Mouse (Mus musculus) midbrain, embryonic 12.5 days (tissue): ENCODE data around the gene Vmn1r213. TPM values are rescaled to one million over a fixed set of nuclear protein-coding genes. Genes with fewer than 3 reads are reported as not detected.

Experiments used
- ATAC-seq: fragments of 200-750 bp; cut with Nextera tagmentation; 2 replicates; pipeline ENCODE4 v1.8.0; 2017; ENCODE audit warnings: low read depth, moderate TSS enrichment, moderate library complexity; ENCODE audit not compliant: low FRiP score
- H3K27ac ChIP-seq: fragments of 300-500 bp; sonication (generic); replicated peaks from 2 replicates; pipeline ENCODE4 v1.5.1; 2016; ENCODE audit warnings: mild to moderate bottlenecking
- H3K27me3 ChIP-seq: fragments of 300-500 bp; sonication (generic); 2 replicates; pipeline ENCODE4 v1.6.1; 2016; ENCODE audit warnings: mild to moderate bottlenecking
- H3K36me3 ChIP-seq: fragments of 300-500 bp; sonication (generic); 2 replicates; pipeline ENCODE4 v1.6.1; 2016
- H3K4me1 ChIP-seq: fragments of 300-500 bp; sonication (generic); 2 replicates; pipeline ENCODE4 v1.6.1; 2016
- H3K4me2 ChIP-seq: fragments of 300-500 bp; sonication (generic); replicated peaks from 2 replicates; pipeline ENCODE4 v1.6.1; 2016; ENCODE audit warnings: mild to moderate bottlenecking, moderate library complexity
- H3K4me3 ChIP-seq: fragments of 300-500 bp; sonication (generic); 2 replicates; pipeline ENCODE4 v1.5.1; 2016; ENCODE audit warnings: mild to moderate bottlenecking
- H3K9ac ChIP-seq: fragments of 300-500 bp; sonication (generic); replicated peaks from 2 replicates; pipeline ENCODE4 v1.6.1; 2016; ENCODE audit warnings: mild to moderate bottlenecking, moderate library complexity
- H3K9me3 ChIP-seq: fragments of 300-500 bp; sonication (generic); 2 replicates; pipeline ENCODE4 v1.6.1; 2016; ENCODE audit warnings: mild to moderate bottlenecking
- WGBS: fragments of 180-500 bp; shearing (Covaris S2); methylation state at CpG from one replicate; pipeline ENCODE4 v1.1.7; 2016; 5-methylcytosine and 5-hydroxymethylcytosine counted together
- polyA plus RNA-seq: library from polyadenylated mRNA; unstranded; fragments of >200 nt; fragmentation: Nextera tagmentation; extraction: Ambion mirVana; gene quantifications from 2 replicates; pipeline ENCODE4 v1.2.1, GENCODE M21; 2016

Gene Vmn1r213
- not detected in 2 replicates for polyA plus RNA-seq

- WGBS = 78% methylated on average over 1 of the region's 1 CpGs
- no peak for ATAC-seq
Measured at GRCm38 (mm10) chr13:23007356-23007755, at the start of gene Vmn1r213. TSS of gene Vmn1r213 (plus strand) at chr13:23007656.

GRCm38 (mm10) chr13:22990214-22990891 lies 17.1 kb upstream of the Vmn1r213 start:
- no peak for ATAC-seq
- no peak overlapping the region for H3K4me2 ChIP-seq
- no peaks in the 10 kb centered on the region for H3K36me3 ChIP-seq
- H3K9ac ChIP-seq = no peak overlapping the region
- H3K4me3 ChIP-seq = no peak overlapping the region
- 89% methylated on average over 11 of the region's 11 CpGs for WGBS
- H3K27ac ChIP-seq = no peak overlapping the region
- no peaks in the 10 kb centered on the region for H3K9me3 ChIP-seq
- H3K27me3 ChIP-seq = no peaks in the 10 kb centered on the region
- no peaks in the 10 kb centered on the region for H3K4me1 ChIP-seq

More at GRCm38 (mm10) chr13:23007356-23007755, at the start of gene Vmn1r213:
- Histone ChIP-seq H3K9me3 (no peaks in the 10 kb centered on the region), H3K4me2 (no peak within 1 kb of the TSS), H3K9ac (no peak within 1 kb of the TSS), H3K4me1 (no peaks in the 10 kb centered on the region), H3K4me3 (no peak within 1 kb of the TSS), H3K27ac (no peak within 1 kb of the TSS), H3K36me3 (no peaks in the 10 kb centered on the region), H3K27me3 (no peaks in the 10 kb centered on the region)

GRCm38 (mm10) chr13:22992178-22992700 lies 15.2 kb upstream of the Vmn1r213 start:
- H3K36me3 ChIP-seq = no peaks in the 10 kb centered on the region
- H3K27me3 ChIP-seq = no peaks in the 10 kb centered on the region
- H3K4me1 ChIP-seq = no peaks in the 10 kb centered on the region
- no peak overlapping the region for H3K4me2 ChIP-seq
- no peak overlapping the region for H3K4me3 ChIP-seq
- no peak overlapping the region for H3K27ac ChIP-seq
- H3K9me3 ChIP-seq = peaks cover 4% of the 10 kb centered on the region; the same call in 1 of the 2 replicates
- WGBS = 41% methylated on average over 1 of the region's 1 CpGs
- H3K9ac ChIP-seq = no peak overlapping the region
- ATAC-seq = no peak

GRCm38 (mm10) chr13:22992721-22993120 lies 14.7 kb upstream of the Vmn1r213 start:
- Histone ChIP-seq H3K9ac (no peak overlapping the region), H3K9me3 (peaks cover 4% of the 10 kb centered on the region; the same call in 1 of the 2 replicates), H3K27me3 (no peaks in the 10 kb centered on the region), H3K4me2 (no peak overlapping the region), H3K27ac (no peak overlapping the region), H3K36me3 (no peaks in the 10 kb centered on the region), H3K4me3 (no peak overlapping the region), H3K4me1 (no peaks in the 10 kb centered on the region)
- no peak for ATAC-seq
- 57% methylated on average over 2 of the region's 2 CpGs for WGBS

- no peaks in the 10 kb centered on the region for H3K36me3 ChIP-seq
- H3K4me2 ChIP-seq = no peak overlapping the region
- no peaks in the 10 kb centered on the region for H3K9me3 ChIP-seq
- no peak for ATAC-seq
- no peak overlapping the region for H3K4me3 ChIP-seq
- no peaks in the 10 kb centered on the region for H3K4me1 ChIP-seq
- H3K27ac ChIP-seq = no peak overlapping the region
- H3K27me3 ChIP-seq = no peaks in the 10 kb centered on the region
- no peak overlapping the region for H3K9ac ChIP-seq
Measured at GRCm38 (mm10) chr13:23018158-23018557, 10.7 kb downstream of the Vmn1r213 start.

GRCm38 (mm10) chr13:23024812-23025211 lies 17.4 kb downstream of the Vmn1r213 start:
- no peak for ATAC-seq

GRCm38 (mm10) chr13:23030118-23030517 lies 22.7 kb downstream of the Vmn1r213 start, which contains the start of gene Vmn1r214:
TSS of gene Vmn1r214 (plus strand) at chr13:23030418.
- no peaks in the 10 kb centered on the region for H3K9me3 ChIP-seq
- H3K9ac ChIP-seq = no peak within 1 kb of the TSS
- no peaks in the 10 kb centered on the region for H3K4me1 ChIP-seq
- no peak for ATAC-seq
- no peaks in the 10 kb centered on the region for H3K36me3 ChIP-seq
- 89% methylated on average over 3 of the region's 3 CpGs for whole genome bisulfite sequencing
- H3K4me2 ChIP-seq = no peak within 1 kb of the TSS
- H3K4me3 ChIP-seq = no peak within 1 kb of the TSS
- H3K27ac ChIP-seq = no peak within 1 kb of the TSS
- H3K27me3 ChIP-seq = no peaks in the 10 kb centered on the region

More at GRCm38 (mm10) chr13:23024812-23025211, 17.4 kb downstream of the Vmn1r213 start:
- Histone ChIP-seq H3K27me3 (no peaks in the 10 kb centered on the region), H3K36me3 (no peaks in the 10 kb centered on the region), H3K4me2 (no peak overlapping the region), H3K27ac (no peak overlapping the region), H3K9ac (no peak overlapping the region), H3K9me3 (no peaks in the 10 kb centered on the region), H3K4me3 (no peak overlapping the region), H3K4me1 (no peaks in the 10 kb centered on the region)

- 48% methylated on average over 1 of the region's 1 CpGs for WGBS
Measured at GRCm38 (mm10) chr13:23057778-23058177, 50.3 kb downstream of the Vmn1r213 start.

More at GRCm38 (mm10) chr13:23057778-23058177, 50.3 kb downstream of the Vmn1r213 start:
- Histone ChIP-seq H3K9ac (no peak overlapping the region), H3K4me1 (no peaks in the 10 kb centered on the region), H3K36me3 (no peaks in the 10 kb centered on the region), H3K27me3 (no peaks in the 10 kb centered on the region), H3K4me3 (no peak overlapping the region), H3K9me3 (no peaks in the 10 kb centered on the region), H3K4me2 (no peak overlapping the region), H3K27ac (no peak overlapping the region)
- ATAC-seq = no peak

Other genes with a start within 250 kb of the Vmn1r213 start
- not detected in 2 replicates for gene Vmn1r208, start 230.3 kb upstream of the Vmn1r213 start, polyA plus RNA-seq
- gene Vmn1r209, start 198.0 kb upstream of the Vmn1r213 start, polyA plus RNA-seq = not detected in 2 replicates
- not detected in 2 replicates for gene Vmn1r210, start 176.3 kb upstream of the Vmn1r213 start, polyA plus RNA-seq
- not detected in 2 replicates for gene Vmn1r211, start 150.1 kb upstream of the Vmn1r213 start, polyA plus RNA-seq
- not detected in 2 replicates for gene Vmn1r212, start 123.5 kb upstream of the Vmn1r213 start, polyA plus RNA-seq
- not detected in 2 replicates for gene Vmn1r214, start 22.8 kb downstream of the Vmn1r213 start, polyA plus RNA-seq
- gene Vmn1r215, start 60.4 kb downstream of the Vmn1r213 start, polyA plus RNA-seq = not detected in 2 replicates
- not detected in 2 replicates for gene Vmn1r217, start 110.6 kb downstream of the Vmn1r213 start, polyA plus RNA-seq
- not detected in 2 replicates for gene Vmn1r218, start 125.5 kb downstream of the Vmn1r213 start, polyA plus RNA-seq
- gene Vmn1r219, start 151.7 kb downstream of the Vmn1r213 start, polyA plus RNA-seq = not detected in 2 replicates
- gene Vmn1r220, start 180.3 kb downstream of the Vmn1r213 start, polyA plus RNA-seq = not detected in 2 replicates
- gene Vmn1r221, start 206.5 kb downstream of the Vmn1r213 start, polyA plus RNA-seq = not detected in 2 replicates
- not detected in 2 replicates for gene Vmn1r222, start 228.3 kb downstream of the Vmn1r213 start, polyA plus RNA-seq
- not detected in 2 replicates for gene Vmn1r223, start 239.5 kb downstream of the Vmn1r213 start, polyA plus RNA-seq